Mouse (Mus musculus) small intestine, adult 2 months (tissue): Measurements from ENCODE around the gene Rhebl1.

Experiments used
- CTCF ChIP-seq: fragments of 200-500 bp; IDR thresholded peaks from 2 replicates; pipeline ENCODE4 v1.5.1; 2012; ENCODE audit warnings: low read depth, mild to moderate bottlenecking, control low read depth, inconsistent platforms, low read length, moderate library complexity, mixed read lengths; ENCODE audit not compliant: insufficient replicate concordance, insufficient read length; ENCODE audit errors: extremely low read depth
- POLR2A ChIP-seq: fragments of 200-500 bp; IDR thresholded peaks from 2 replicates; pipeline ENCODE4 v1.6.1; 2012; ENCODE audit warnings: low read depth, mild to moderate bottlenecking, control low read depth, inconsistent platforms, low read length, moderate library complexity

DNA sequence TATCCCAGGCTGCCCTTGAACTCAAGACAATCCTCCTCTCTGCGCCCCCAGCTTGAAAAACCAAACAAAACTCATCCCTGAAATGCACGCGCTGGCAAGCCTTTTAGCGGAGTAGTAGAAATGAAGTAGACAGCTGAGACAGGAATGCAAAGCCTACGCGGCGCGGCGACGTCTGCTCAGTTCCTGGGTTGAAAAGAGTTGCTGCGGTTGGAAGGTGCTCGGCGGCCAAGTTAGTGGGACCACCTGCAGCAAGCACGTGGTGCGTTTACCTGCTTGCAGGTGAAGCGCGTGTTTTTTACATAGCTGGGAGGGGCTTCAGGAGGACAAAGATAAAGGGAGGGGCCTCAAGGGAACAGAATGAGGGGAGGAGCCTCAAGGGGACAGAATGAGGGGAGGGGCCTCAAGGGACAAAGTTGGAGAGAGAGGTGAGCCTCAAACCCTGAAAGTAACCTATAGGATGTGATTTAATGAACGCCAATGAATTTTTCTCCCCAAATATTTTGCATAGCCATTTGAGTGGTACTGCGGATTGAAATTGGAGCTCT is 3.1 kb downstream of the Rhebl1 start:
- TF ChIP-seq CTCF (no peak), POLR2A (no peak)
